Mouse (Mus musculus) right cerebral cortex, postnatal 10 days (tissue): Measurements from ENCODE around the gene Ferd3l.

Experiments
- DNase-seq, 2 experiments: peaks; one replicate each; pipeline ENCODE4 v3.0.0; 2021; ENCODE audit warnings: low spot score in 2 of 2

The Ferd3l gene

GRCm38 (mm10) chr12:33965661-33966360 is 37.6 kb downstream of the Ferd3l start:
- no peak for DNase-seq

- no peak for DNase-seq
Measured at GRCm38 (mm10) chr12:33966490-33967415, 38.5 kb downstream of the Ferd3l start.

GRCm38 (mm10) chr12:33967514-33967913 is 39.3 kb downstream of the Ferd3l start:
- DNase-seq = no peak

GRCm38 (mm10) chr12:33968041-33968897 is 40.0 kb downstream of the Ferd3l start:
- no peak for DNase-seq

GRCm38 (mm10) chr12:33968898-33969178 is 40.6 kb downstream of the Ferd3l start:
- DNase-seq = no peak
